Mouse (Mus musculus) stomach, postnatal 0 days (tissue): ENCODE measurements at regions not wholly inside any gene's neighbourhood (a gene's known extent, or its start where the extent isn't known, plus 50 kb on each side); places are given as distances from the start of the nearest gene placed in this dataset.

Experiments used
- ATAC-seq: fragments of 200-750 bp; cut with Nextera tagmentation; 2 replicates; pipeline ENCODE4 v1.8.0; 2017; ENCODE audit not compliant: low FRiP score, low TSS enrichment
- DNase-seq: peaks from one replicate; pipeline ENCODE4 v3.0.0-alpha.2; 2016; ENCODE audit warnings: low spot score
- H3K27ac ChIP-seq: fragments of 300-500 bp; sonication (generic); replicated peaks from 2 replicates; pipeline ENCODE4 v1.5.1; 2014; ENCODE audit warnings: mild to moderate bottlenecking, control low read depth
- H3K27me3 ChIP-seq: fragments of 300-500 bp; sonication (generic); 2 replicates; pipeline ENCODE4 v1.6.1; 2014; ENCODE audit warnings: low read length; ENCODE audit not compliant: control insufficient read depth, insufficient read depth
- H3K36me3 ChIP-seq: fragments of 300-500 bp; sonication (generic); 2 replicates; pipeline ENCODE4 v1.6.1; 2014; ENCODE audit warnings: low read length, mixed read lengths; ENCODE audit not compliant: control insufficient read depth, insufficient read depth
- H3K4me1 ChIP-seq: fragments of 300-500 bp; sonication (generic); replicated peaks from 2 replicates; pipeline ENCODE4 v1.6.1; 2014; ENCODE audit warnings: antibody characterized with exemption; ENCODE audit not compliant: control insufficient read depth, insufficient read depth
- H3K4me2 ChIP-seq: fragments of 300-500 bp; sonication (generic); replicated peaks from 2 replicates; pipeline ENCODE4 v1.6.1; 2014; ENCODE audit warnings: low read depth, mild to moderate bottlenecking, control low read depth, moderate library complexity
- H3K4me3 ChIP-seq: fragments of 300-500 bp; sonication (generic); 2 replicates; pipeline ENCODE4 v1.5.1; 2014; ENCODE audit warnings: low read depth, low read length, control low read depth
- H3K9ac ChIP-seq: fragments of 300-500 bp; sonication (generic); 2 replicates; pipeline ENCODE4 v1.6.1; 2014; ENCODE audit warnings: mild to moderate bottlenecking, low read length, control low read depth, mixed read lengths
- H3K9me3 ChIP-seq: fragments of 300-500 bp; sonication (generic); 2 replicates; pipeline ENCODE4 v1.6.1; 2016; ENCODE audit warnings: low read length; ENCODE audit not compliant: control insufficient read depth
- CTCF ChIP-seq: IDR thresholded peaks from 2 replicates; pipeline ENCODE4 v1.5.1; 2016; ENCODE audit warnings: antibody characterized with exemption, low read depth, mild to moderate bottlenecking, moderate library complexity
- EP300 ChIP-seq: optimal IDR thresholded peaks from 2 replicates; pipeline ENCODE3; 2016; ENCODE audit warnings: antibody characterized with exemption
- WGBS: fragments of 180-500 bp; shearing (Covaris S2); extraction: QIAGEN DNeasy Blood & Tissue Kit; methylation state at CpG from one replicate; pipeline ENCODE4 v1.1.7; 2014; 5-methylcytosine and 5-hydroxymethylcytosine counted together

DNA sequence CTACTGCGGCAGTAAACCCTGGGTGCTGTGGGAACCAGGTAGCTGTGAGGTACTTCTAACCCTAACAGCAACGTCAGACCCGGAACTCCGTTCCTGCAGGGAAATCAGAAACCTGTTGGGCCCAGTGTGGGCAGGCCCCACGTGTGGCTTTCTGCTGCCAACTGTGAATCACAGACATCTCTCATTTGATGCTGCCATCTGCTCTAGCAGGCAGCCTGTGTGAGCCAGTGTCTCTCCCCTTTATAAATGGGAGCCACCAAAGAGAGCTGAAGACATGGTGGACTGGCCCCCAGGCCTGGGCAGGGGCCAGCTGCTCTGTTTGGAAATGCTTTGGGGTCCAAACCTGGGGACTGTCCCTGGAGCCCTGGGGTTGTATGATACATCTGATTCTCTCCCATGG, 71.1 kb upstream of the Kcng1 start:
- Histone ChIP-seq H3K27ac (no peak overlapping the region), H3K9ac (no peak overlapping the region), H3K4me3 (no peak overlapping the region), H3K4me2 (no peak overlapping the region), H3K9me3 (no peaks in the 10 kb centered on the region), H3K27me3 (no peaks in the 10 kb centered on the region), H3K36me3 (no peaks in the 10 kb centered on the region), H3K4me1 (no peaks in the 10 kb centered on the region)
- no peak for DNase-seq
- 71% methylated on average over 5 of the region's 5 CpGs for WGBS
- no peak for ATAC-seq
- no peak for TF ChIP-seq CTCF

DNA sequence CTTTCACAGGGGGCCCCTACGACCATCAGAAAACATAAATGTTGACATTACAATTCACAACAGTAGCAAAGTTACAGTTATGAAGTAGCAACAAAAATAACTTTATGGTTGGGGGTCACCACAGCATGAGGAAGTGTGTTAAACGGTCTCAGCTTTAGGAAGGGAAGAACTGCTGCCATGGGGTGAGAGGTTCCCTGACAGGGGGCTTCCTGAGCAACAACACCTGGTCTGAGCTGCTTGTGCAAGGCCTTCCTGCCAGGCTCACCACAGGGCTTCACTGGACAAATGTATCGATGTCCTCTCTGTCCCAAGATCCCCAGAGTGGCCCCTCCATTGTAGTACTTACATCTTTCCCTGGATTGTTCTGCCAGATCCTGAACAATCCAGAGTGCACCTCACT, 70.7 kb upstream of the Kcng1 start:
- H3K4me1 ChIP-seq, result no peaks in the 10 kb centered on the region
- ATAC-seq (no peak), DNase-seq (no peak)
- H3K9me3 ChIP-seq, result no peaks in the 10 kb centered on the region
- H3K27ac ChIP-seq, result no peak overlapping the region
- H3K9ac ChIP-seq, result no peak overlapping the region
- no peak overlapping the region for H3K4me2 ChIP-seq
- 40% methylated on average over 3 of the region's 3 CpGs for WGBS
- TF ChIP-seq CTCF (no peak), EP300 (no peak)
- no peaks in the 10 kb centered on the region for H3K27me3 ChIP-seq
- H3K36me3 ChIP-seq, result no peaks in the 10 kb centered on the region
- no peak overlapping the region for H3K4me3 ChIP-seq

DNA sequence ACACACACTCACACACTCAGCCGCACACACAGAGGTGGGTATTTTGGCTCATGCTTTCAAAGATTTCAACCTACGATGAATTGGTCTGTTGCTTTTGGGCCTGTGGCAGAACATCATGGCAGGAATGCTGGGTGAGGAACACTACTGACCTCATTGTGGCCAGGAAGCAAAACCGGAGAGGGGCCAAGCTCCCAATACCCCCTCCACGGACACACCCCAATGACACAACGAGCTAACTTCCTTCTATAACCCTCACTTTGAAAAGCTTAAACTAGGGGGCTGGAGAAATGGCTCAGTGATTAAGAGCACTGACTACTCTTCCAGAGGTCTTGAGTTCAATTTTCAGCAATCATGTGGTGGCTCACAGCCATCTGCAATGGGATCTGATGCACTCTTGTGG, 63.8 kb upstream of the Kcng1 start:
- Histone ChIP-seq H3K27me3 (no peaks in the 10 kb centered on the region), H3K9me3 (no peaks in the 10 kb centered on the region), H3K4me2 (no peak overlapping the region), H3K9ac (no peak overlapping the region), H3K4me3 (no peak overlapping the region), H3K27ac (no peak overlapping the region), H3K36me3 (no peaks in the 10 kb centered on the region), H3K4me1 (no peaks in the 10 kb centered on the region)
- WGBS, result 83% methylated on average over 5 of the region's 5 CpGs
- TF ChIP-seq EP300 (no peak), CTCF (no peak)
- DNase-seq, result no peak
- ATAC-seq, result no peak

DNA sequence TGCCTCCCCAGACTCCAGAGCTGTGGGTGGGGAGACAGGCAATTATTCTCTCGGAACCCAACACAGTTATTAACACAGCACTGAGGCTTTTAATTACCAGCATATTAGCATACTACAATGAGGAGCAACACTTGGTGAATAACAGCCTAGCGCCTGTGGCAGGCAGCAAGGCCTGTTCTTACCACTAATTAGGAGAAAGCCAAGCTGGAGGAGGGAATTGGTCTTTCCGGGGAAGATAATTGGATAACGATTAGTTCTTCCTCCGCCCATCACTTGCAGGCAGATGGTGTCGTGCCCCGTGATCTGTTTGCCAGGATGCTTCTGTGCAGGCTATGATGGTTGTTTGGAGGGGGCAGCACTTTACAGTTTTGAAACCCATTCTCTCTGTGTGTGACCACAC, 62.2 kb upstream of the Kcng1 start:
- TF ChIP-seq EP300, result no peak
- TF ChIP-seq CTCF, result no peak
- no peak overlapping the region for H3K9ac ChIP-seq
- 68% methylated on average over 7 of the region's 7 CpGs for whole genome bisulfite sequencing

GRCm38 (mm10) chr2:168338819-168339218, 57.3 kb upstream of the Kcng1 start:
- ATAC-seq (no peak), DNase-seq (no peak)
- TF ChIP-seq EP300, result no peak
- no peak for TF ChIP-seq CTCF
- 73% methylated on average over 6 of the region's 6 CpGs for WGBS
- Histone ChIP-seq H3K9ac (no peak overlapping the region), H3K27me3 (no peaks in the 10 kb centered on the region), H3K4me3 (no peak overlapping the region), H3K4me1 (no peaks in the 10 kb centered on the region; the same call in 1 of the 2 replicates), H3K27ac (no peak overlapping the region), H3K4me2 (no peak overlapping the region), H3K36me3 (no peaks in the 10 kb centered on the region), H3K9me3 (no peaks in the 10 kb centered on the region)

More for the DNA sequence above, 62.2 kb upstream of the Kcng1 start:
- no peak overlapping the region for H3K4me2 ChIP-seq
- no peak for DNase-seq
- no peaks in the 10 kb centered on the region for H3K27me3 ChIP-seq
- no peak overlapping the region for H3K27ac ChIP-seq
- H3K9me3 ChIP-seq, result no peaks in the 10 kb centered on the region
- no peak overlapping the region for H3K4me3 ChIP-seq
- H3K36me3 ChIP-seq, result no peaks in the 10 kb centered on the region
- ATAC-seq, result no peak
- no peaks in the 10 kb centered on the region for H3K4me1 ChIP-seq

DNA sequence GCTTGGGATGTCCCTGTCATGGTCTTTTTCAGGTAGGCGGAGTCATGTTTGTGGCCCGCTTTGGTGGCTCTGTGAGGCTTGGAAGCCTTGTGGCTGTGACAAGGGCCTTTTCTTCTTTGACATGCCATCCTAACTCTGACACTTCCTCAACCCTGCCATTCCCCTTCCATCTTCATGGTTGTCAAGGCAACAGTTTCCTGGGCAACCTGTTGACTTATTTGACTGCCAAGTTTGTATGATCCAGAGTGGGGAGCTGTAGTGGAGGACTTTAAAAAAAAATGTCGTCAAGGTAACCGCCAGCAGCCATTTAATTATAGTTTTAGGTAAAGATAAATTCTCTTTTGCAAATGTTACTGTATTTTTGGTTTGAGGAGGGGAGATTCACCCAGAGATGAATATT, 56.8 kb upstream of the Kcng1 start:
- H3K36me3 ChIP-seq, result no peaks in the 10 kb centered on the region
- no peak overlapping the region for H3K4me2 ChIP-seq
- DNase-seq (no peak), ATAC-seq (no peak)
- no peak overlapping the region for H3K9ac ChIP-seq
- TF ChIP-seq EP300, result no peak
- no peak for TF ChIP-seq CTCF
- H3K4me3 ChIP-seq, result no peak overlapping the region
- no peak overlapping the region for H3K27ac ChIP-seq
- no peaks in the 10 kb centered on the region; the same call in 1 of the 2 replicates for H3K4me1 ChIP-seq
- H3K27me3 ChIP-seq, result no peaks in the 10 kb centered on the region
- H3K9me3 ChIP-seq, result no peaks in the 10 kb centered on the region
- WGBS, result 80% methylated on average over 4 of the region's 4 CpGs
